Mouse (Mus musculus): Measurements from ENCODE around the gene Hpf1.

- TF ChIP-seq CTCF (conservative IDR thresholded peaks at IDR 0.05; ENCODE audit: insufficient read depth, insufficient read length, low read depth, low read length) (no peak), POLR2A (IDR thresholded peaks at IDR 0.05; ENCODE audit: low read depth, low read length) (no peak)
Observed at GRCm38 (mm10) chr8:60912081-60912480, 21.9 kb downstream of the Hpf1 start.

All from kidney, adult 2 months (tissue).